Mouse (Mus musculus) hindbrain, postnatal 0 days (tissue): Measurements from ENCODE around the gene Bag3. TPM values are rescaled to one million over a fixed set of nuclear protein-coding genes. Genes with fewer than 3 reads are reported as not detected.

Experiments used
- ATAC-seq: fragments of 200-750 bp; cut with Nextera tagmentation; 2 replicates; pipeline ENCODE4 v1.8.0; 2017; ENCODE audit warnings: mild to moderate bottlenecking, moderate TSS enrichment, moderate library complexity
- DNase-seq: peaks from one replicate; pipeline ENCODE4 v3.0.0-alpha.2; 2015; ENCODE audit warnings: low spot score
- H3K27ac ChIP-seq: fragments of 300-500 bp; sonication (generic); 2 replicates; pipeline ENCODE4 v1.5.1; 2014; ENCODE audit warnings: mild to moderate bottlenecking
- H3K27me3 ChIP-seq: fragments of 300-500 bp; sonication (generic); 2 replicates; pipeline ENCODE4 v1.6.1; 2014; ENCODE audit warnings: low read length, mixed read lengths; ENCODE audit not compliant: insufficient read depth
- H3K36me3 ChIP-seq: fragments of 300-500 bp; sonication (generic); 2 replicates; pipeline ENCODE4 v1.6.1; 2014; ENCODE audit warnings: low read length, mixed read lengths; ENCODE audit not compliant: insufficient read depth
- H3K4me1 ChIP-seq: fragments of 300-500 bp; sonication (generic); 2 replicates; pipeline ENCODE4 v1.6.1; 2014; ENCODE audit warnings: antibody characterized with exemption, low read length, mixed read lengths; ENCODE audit not compliant: insufficient read depth
- H3K4me2 ChIP-seq: fragments of 300-500 bp; sonication (generic); 2 replicates; pipeline ENCODE4 v1.6.1; 2014; ENCODE audit warnings: low read depth, mild to moderate bottlenecking, low read length, moderate library complexity, mixed read lengths
- H3K4me3 ChIP-seq: fragments of 300-500 bp; sonication (generic); 2 replicates; pipeline ENCODE4 v1.5.1; 2014; ENCODE audit warnings: low read length
- H3K9ac ChIP-seq: fragments of 300-500 bp; sonication (generic); replicated peaks from 2 replicates; pipeline ENCODE4 v1.6.1; 2014; ENCODE audit warnings: mild to moderate bottlenecking, low read length, moderate library complexity, mixed read lengths
- H3K9me3 ChIP-seq: fragments of 300-500 bp; sonication (generic); 2 replicates; pipeline ENCODE4 v1.6.1; 2016; ENCODE audit warnings: low read length, mixed read lengths
- CTCF ChIP-seq: IDR thresholded peaks from 2 replicates; pipeline ENCODE4 v1.5.1; 2016; ENCODE audit warnings: antibody characterized with exemption, control low read depth, low read depth
- WGBS: fragments of 180-500 bp; shearing (Covaris S2); extraction: QIAGEN DNeasy Blood & Tissue Kit; methylation state at CpG from one replicate; pipeline ENCODE4 v1.1.7; 2014; 5-methylcytosine and 5-hydroxymethylcytosine counted together
- polyA plus RNA-seq: library from polyadenylated mRNA; unstranded; fragments of >200 nt; fragmentation: Nextera tagmentation; extraction: Ambion mirVana; gene quantifications from 2 replicates; pipeline ENCODE4 v1.2.1, GENCODE M21; 2015
- total RNA-seq: library from RNA; depleted of rRNA; stranded (reverse); fragments of >200 nt; gene quantifications from 2 replicates; pipeline ENCODE4 v1.2.3, GENCODE M21; 2014

Gene Bag3
- total and polyA plus RNA-seq, 2 experiments from 2014 or later, result 4.7 to 6.7 TPM

DNA sequence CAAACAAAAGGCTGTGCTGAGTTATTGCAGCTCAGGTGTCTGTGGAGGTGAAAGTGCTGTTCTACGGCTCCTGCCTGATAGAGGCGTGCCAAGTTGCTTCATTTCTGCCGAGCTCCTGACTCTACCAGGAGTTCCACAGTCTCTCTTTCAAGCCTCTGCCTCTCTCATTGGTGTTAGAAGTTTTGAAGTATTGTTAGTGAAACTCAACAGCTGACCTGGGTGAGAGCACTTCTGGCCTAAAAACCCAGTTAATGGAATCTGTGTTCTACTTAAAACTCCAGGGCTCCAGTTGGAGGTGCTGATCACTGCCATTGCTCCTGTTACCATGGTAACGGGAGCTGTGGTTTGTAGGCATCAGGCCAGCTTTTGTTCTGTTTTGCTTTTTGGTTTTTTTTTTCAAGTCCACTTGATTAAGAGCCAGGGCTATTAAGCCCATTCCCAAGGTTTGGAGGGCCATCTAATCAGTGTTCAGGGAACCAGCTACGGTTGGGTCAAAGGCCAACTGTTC, 11.6 kb downstream of the Bag3 start:
- WGBS, result 34% methylated on average over 5 of the region's 5 CpGs
- H3K4me2 ChIP-seq, result no peak overlapping the region
- peaks cover 33% of the 10 kb centered on the region for H3K4me1 ChIP-seq
- H3K27ac ChIP-seq, result peak overlapping the region; percentile 18; the same call in 1 of the 2 replicates
- no peaks in the 10 kb centered on the region for H3K27me3 ChIP-seq
- no peak overlapping the region for H3K4me3 ChIP-seq
- H3K36me3 ChIP-seq, result no peaks in the 10 kb centered on the region
- DNase-seq (peak; percentile 88), ATAC-seq (no peak)
- H3K9me3 ChIP-seq, result no peaks in the 10 kb centered on the region
- no peak for TF ChIP-seq CTCF
- no peak overlapping the region for H3K9ac ChIP-seq

DNA sequence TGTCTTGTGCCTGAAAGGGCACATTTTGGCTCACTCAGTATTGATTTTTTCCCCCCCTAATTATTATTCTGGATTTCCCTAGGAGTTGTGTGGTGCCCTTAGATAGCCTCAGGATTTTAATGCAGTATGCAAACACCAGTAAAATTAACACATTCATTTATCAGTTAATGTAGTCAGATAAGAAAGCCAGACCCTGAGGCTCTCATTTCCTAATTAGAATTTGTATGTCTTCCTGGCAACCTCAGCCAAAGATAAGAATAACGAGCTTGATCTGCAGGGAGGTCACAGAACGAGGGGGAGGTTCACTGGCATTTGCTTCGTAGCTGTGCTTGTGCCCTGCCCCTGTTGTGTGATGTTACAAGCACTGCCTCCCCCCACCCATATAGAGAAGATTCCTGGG, 12.7 kb downstream of the Bag3 start:
- DNase-seq (no peak), ATAC-seq (no peak)
- Histone ChIP-seq H3K4me1 (peaks cover 31% of the 10 kb centered on the region), H3K36me3 (no peaks in the 10 kb centered on the region), H3K9me3 (no peaks in the 10 kb centered on the region), H3K4me3 (no peak overlapping the region), H3K4me2 (no peak overlapping the region), H3K9ac (no peak overlapping the region), H3K27ac (0 out of 2 replicates have a peak overlapping the region, but pooled peaks have one; percentile 18), H3K27me3 (no peaks in the 10 kb centered on the region)
- 23% methylated on average over 3 of the region's 3 CpGs for WGBS
- no peak for TF ChIP-seq CTCF

DNA sequence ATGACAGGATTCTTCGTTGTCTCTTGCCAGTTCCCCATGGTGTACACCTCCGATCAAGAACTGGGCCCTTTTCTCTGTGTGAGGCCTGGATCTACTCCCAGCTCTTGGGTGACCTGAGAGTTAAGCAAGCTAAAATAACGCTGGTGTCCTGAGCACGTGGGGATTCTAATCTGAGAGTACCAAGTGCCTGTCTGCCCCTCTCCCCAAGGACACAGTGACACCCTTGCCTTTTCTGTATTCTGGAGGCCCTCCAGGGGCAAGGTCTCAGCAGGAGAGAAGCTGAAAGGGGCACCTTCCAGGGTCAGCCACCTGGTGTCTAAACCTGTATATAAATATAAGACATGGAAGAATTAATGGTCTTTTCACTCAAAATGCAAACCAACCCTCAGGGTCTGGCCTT, 14.3 kb downstream of the Bag3 start:
- no peak for TF ChIP-seq CTCF
- Histone ChIP-seq H3K36me3 (no peaks in the 10 kb centered on the region), H3K9ac (no peak overlapping the region), H3K4me1 (peaks cover 35% of the 10 kb centered on the region), H3K4me2 (no peak overlapping the region), H3K4me3 (no peak overlapping the region), H3K27me3 (no peaks in the 10 kb centered on the region), H3K9me3 (no peaks in the 10 kb centered on the region), H3K27ac (no peak overlapping the region)
- ATAC-seq (no peak), DNase-seq (no peak)
- 68% methylated on average over 4 of the region's 4 CpGs for WGBS

- Histone ChIP-seq H3K9ac (no peak overlapping the region), H3K9me3 (no peaks in the 10 kb centered on the region), H3K4me2 (no peak overlapping the region), H3K4me3 (no peak overlapping the region), H3K4me1 (peaks cover 35% of the 10 kb centered on the region), H3K36me3 (no peaks in the 10 kb centered on the region), H3K27ac (peak overlapping the region; percentile 48; the same call in 1 of the 2 replicates), H3K27me3 (no peaks in the 10 kb centered on the region)
- ATAC-seq (no peak), DNase-seq (no peak)
- no peak for TF ChIP-seq CTCF
- WGBS, result 64% methylated on average over 4 of the region's 4 CpGs
These were observed 14.8 kb downstream of the Bag3 start for GRCm38 (mm10) chr7:128538196-128538595.

- peaks cover 31% of the 10 kb centered on the region for H3K4me1 ChIP-seq
- 82% methylated on average over 5 of the region's 5 CpGs for WGBS
- peak overlapping the region; percentile 48; the same call in 1 of the 2 replicates for H3K27ac ChIP-seq
- no peak for ATAC-seq
- no peak for DNase-seq
- H3K9ac ChIP-seq, result no peak overlapping the region
- TF ChIP-seq CTCF, result no peak
- no peaks in the 10 kb centered on the region for H3K36me3 ChIP-seq
- H3K9me3 ChIP-seq, result no peaks in the 10 kb centered on the region
- no peaks in the 10 kb centered on the region for H3K27me3 ChIP-seq
- H3K4me3 ChIP-seq, result no peak overlapping the region
- no peak overlapping the region for H3K4me2 ChIP-seq
These were observed 15.4 kb downstream of the Bag3 start for GRCm38 (mm10) chr7:128538769-128539168.

DNA sequence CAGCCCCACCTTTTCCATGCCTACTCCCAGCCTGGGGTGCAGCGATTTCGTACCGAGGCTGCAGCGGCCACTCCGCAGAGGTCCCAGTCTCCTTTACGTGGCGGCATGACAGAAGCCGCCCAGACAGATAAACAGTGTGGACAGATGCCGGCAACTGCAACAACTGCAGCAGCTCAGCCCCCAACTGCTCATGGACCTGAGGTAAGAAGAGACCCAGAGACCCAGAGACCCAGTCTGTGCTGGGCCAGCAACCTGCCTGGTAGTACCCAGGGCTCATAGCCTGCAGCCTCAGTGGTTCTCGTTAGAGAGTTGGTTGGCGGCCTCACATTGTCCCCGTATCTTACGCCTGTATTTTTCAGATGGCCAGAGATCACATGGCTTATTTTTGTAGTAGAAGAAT, 16.7 kb downstream of the Bag3 start:
- no peak overlapping the region for H3K27ac ChIP-seq
- no peak overlapping the region for H3K9ac ChIP-seq
- WGBS, result 94% methylated on average over 13 of the region's 13 CpGs
- H3K9me3 ChIP-seq, result no peaks in the 10 kb centered on the region
- no peak for TF ChIP-seq CTCF
- H3K4me1 ChIP-seq, result peaks cover 25% of the 10 kb centered on the region
- no peak overlapping the region for H3K4me3 ChIP-seq
- ATAC-seq (no peak), DNase-seq (no peak)
- H3K27me3 ChIP-seq, result no peaks in the 10 kb centered on the region
- no peaks in the 10 kb centered on the region for H3K36me3 ChIP-seq
- no peak overlapping the region for H3K4me2 ChIP-seq

- peak overlapping the region; percentile 41; the same call in 1 of the 2 replicates for H3K27ac ChIP-seq
- peaks cover 19% of the 10 kb centered on the region for H3K4me1 ChIP-seq
- no peaks in the 10 kb centered on the region for H3K9me3 ChIP-seq
- no peak overlapping the region for H3K9ac ChIP-seq
- no peaks in the 10 kb centered on the region for H3K27me3 ChIP-seq
- TF ChIP-seq CTCF, result no peak
- DNase-seq (no peak), ATAC-seq (no peak)
- WGBS, result 75% methylated on average over 16 of the region's 16 CpGs
- no peak overlapping the region for H3K4me2 ChIP-seq
- no peak overlapping the region for H3K4me3 ChIP-seq
- H3K36me3 ChIP-seq, result no peaks in the 10 kb centered on the region
These were observed 17.3 kb downstream of the Bag3 start for GRCm38 (mm10) chr7:128540734-128541133.
